Mouse (Mus musculus) kidney, embryonic 14.5 days (tissue): ENCODE results near the gene Dars2. TPM values are rescaled to one million over a fixed set of nuclear protein-coding genes. Genes with fewer than 3 reads are reported as not detected.

Source experiments
- ATAC-seq: fragments of 200-750 bp; cut with Nextera tagmentation; 2 replicates; pipeline ENCODE4 v1.8.0; 2017; ENCODE audit warnings: moderate number of reproducible peaks, mild to moderate bottlenecking, moderate TSS enrichment, moderate library complexity; ENCODE audit not compliant: low FRiP score, low TSS enrichment
- H3K27ac ChIP-seq: fragments of 300-500 bp; sonication (generic); 2 replicates; pipeline ENCODE4 v1.5.1; 2014; ENCODE audit warnings: low read depth, mild to moderate bottlenecking, low read length, moderate library complexity, mixed read lengths
- H3K27me3 ChIP-seq: fragments of 300-500 bp; sonication (generic); 2 replicates; pipeline ENCODE4 v1.6.1; 2014; ENCODE audit warnings: mild to moderate bottlenecking, low read length; ENCODE audit not compliant: control insufficient read depth, insufficient read depth
- H3K36me3 ChIP-seq: fragments of 300-500 bp; sonication (generic); 2 replicates; pipeline ENCODE4 v1.6.1; 2014; ENCODE audit warnings: low read length, mixed read lengths; ENCODE audit not compliant: control insufficient read depth, insufficient read depth
- H3K4me1 ChIP-seq: fragments of 300-500 bp; sonication (generic); 2 replicates; pipeline ENCODE4 v1.6.1; 2014; ENCODE audit warnings: low read length, mixed read lengths; ENCODE audit not compliant: control insufficient read depth, insufficient read depth
- H3K4me2 ChIP-seq: fragments of 300-500 bp; sonication (generic); replicated peaks from 2 replicates; pipeline ENCODE4 v1.6.1; 2014; ENCODE audit warnings: low read depth, mild to moderate bottlenecking, low read length
- H3K4me3 ChIP-seq: fragments of 300-500 bp; sonication (generic); 2 replicates; pipeline ENCODE4 v1.5.1; 2014; ENCODE audit warnings: mild to moderate bottlenecking, low read length
- H3K9ac ChIP-seq: fragments of 300-500 bp; sonication (generic); 2 replicates; pipeline ENCODE4 v1.6.1; 2014; ENCODE audit warnings: low read depth, mild to moderate bottlenecking, low read length, moderate library complexity
- H3K9me3 ChIP-seq: fragments of 300-500 bp; sonication (generic); 2 replicates; pipeline ENCODE4 v1.6.1; 2016; ENCODE audit warnings: low read length; ENCODE audit not compliant: control insufficient read depth
- WGBS: fragments of 180-500 bp; shearing (Covaris S2); extraction: QIAGEN DNeasy Blood & Tissue Kit; methylation state at CpG from one replicate; pipeline ENCODE4 v1.1.7; 2014; 5-methylcytosine and 5-hydroxymethylcytosine counted together
- polyA plus RNA-seq: library from polyadenylated mRNA; unstranded; fragments of >200 nt; fragmentation: Nextera tagmentation; extraction: Ambion mirVana; gene quantifications from 2 replicates; pipeline ENCODE4 v1.2.1, GENCODE M21; 2014

Dars2 gene
- polyA plus RNA-seq, 1 experiment from 2014 or later = 45.4 TPM

DNA sequence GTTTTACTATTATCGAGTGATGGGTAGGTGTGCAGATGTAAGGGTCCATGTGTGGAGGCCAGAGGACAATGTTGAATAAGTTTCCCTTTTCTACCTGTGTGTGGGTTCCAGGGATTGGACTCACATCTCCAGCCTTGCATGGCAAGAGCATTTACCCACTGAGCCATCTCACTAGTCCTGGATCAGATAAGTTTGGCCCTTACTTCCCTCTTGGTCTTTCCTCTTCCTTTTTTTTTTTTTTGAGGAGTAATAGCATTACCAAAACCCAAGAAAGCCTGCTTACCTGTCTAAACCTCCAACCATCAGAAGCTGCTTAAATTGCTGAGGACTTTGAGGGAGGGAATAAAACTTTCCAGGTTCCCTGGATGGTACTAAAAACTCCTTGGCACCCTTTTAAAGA, 13.3 kb downstream of the Dars2 start:
- Histone ChIP-seq H3K4me2 (no peak overlapping the region), H3K36me3 (peaks cover 17% of the 10 kb centered on the region; the same call in 1 of the 2 replicates), H3K9ac (no peak overlapping the region), H3K27me3 (no peaks in the 10 kb centered on the region), H3K4me1 (no peaks in the 10 kb centered on the region), H3K9me3 (no peaks in the 10 kb centered on the region), H3K4me3 (no peak overlapping the region), H3K27ac (no peak overlapping the region)
- ATAC-seq = no peak
- 90% methylated on average over 1 of the region's 1 CpGs for WGBS

DNA sequence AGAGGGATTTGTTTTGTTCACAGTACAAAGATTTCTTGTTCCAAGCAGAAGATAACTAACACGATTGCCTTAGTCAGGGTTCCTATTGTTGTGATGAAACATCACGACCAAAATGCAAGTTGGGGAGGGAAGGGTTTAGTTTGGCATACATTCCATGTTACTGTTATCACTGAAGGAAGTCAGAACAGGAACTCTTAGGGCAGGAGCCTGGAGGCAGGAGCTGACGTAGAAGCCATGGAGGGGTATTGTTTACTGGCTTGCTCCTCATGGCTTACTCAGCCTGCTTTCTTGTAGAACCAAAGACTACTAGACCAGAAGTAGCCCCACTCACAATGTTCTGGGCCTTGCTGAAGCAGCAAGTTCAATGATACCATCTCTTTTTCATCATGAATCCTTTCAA, 23.5 kb downstream of the Dars2 start:
- peaks cover 48% of the 10 kb centered on the region for H3K36me3 ChIP-seq
- no peaks in the 10 kb centered on the region for H3K27me3 ChIP-seq
- no peak overlapping the region for H3K9ac ChIP-seq
- ATAC-seq = no peak
- no peaks in the 10 kb centered on the region for H3K4me1 ChIP-seq
- H3K4me2 ChIP-seq = no peak overlapping the region
- WGBS = 88% methylated on average over 3 of the region's 3 CpGs
- H3K9me3 ChIP-seq = no peaks in the 10 kb centered on the region
- H3K4me3 ChIP-seq = no peak overlapping the region
- H3K27ac ChIP-seq = no peak overlapping the region

DNA sequence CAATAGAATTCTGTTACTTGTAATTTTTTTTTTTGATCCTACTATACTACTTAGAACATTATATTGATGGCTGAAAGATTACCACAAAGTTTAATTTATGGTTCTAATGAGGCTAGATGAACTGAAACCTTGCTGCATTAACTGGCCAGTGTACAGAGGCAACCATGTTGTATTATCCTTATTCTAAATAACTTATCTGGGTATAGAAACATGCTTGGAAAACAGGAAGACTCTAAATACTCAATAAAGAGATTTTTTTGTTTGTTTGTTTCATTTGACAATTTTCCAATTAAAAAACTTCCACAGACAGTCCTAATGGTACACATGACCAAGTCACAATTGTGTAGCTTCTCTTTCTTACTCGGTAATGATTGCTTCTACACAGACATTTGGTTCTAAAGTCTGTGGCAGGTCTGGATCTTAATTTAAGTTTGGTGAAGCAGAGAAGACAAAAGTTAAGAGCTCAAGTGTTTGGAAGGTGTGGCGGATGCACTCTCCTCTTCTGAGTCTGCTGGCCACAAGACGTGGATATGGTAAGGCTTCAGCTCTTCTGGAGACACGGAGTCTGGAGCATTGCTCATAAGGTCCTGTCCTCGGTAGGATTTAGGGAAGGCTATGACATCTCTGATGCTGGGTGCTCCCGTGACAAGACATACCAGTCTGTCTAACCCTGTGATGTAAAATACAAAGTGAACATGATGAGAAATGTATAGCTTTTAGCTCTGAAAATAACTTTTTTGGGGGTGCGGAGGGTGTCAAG, 29.0 kb downstream of the Dars2 start:
- Histone ChIP-seq H3K4me2 (no peak overlapping the region), H3K9me3 (no peaks in the 10 kb centered on the region), H3K4me1 (peaks cover 2% of the 10 kb centered on the region; the same call in 1 of the 2 replicates), H3K36me3 (peaks cover 67% of the 10 kb centered on the region), H3K4me3 (no peak overlapping the region), H3K9ac (no peak overlapping the region), H3K27ac (no peak overlapping the region), H3K27me3 (no peaks in the 10 kb centered on the region)
- ATAC-seq = no peak
- WGBS = 91% methylated on average over 7 of the region's 7 CpGs

DNA sequence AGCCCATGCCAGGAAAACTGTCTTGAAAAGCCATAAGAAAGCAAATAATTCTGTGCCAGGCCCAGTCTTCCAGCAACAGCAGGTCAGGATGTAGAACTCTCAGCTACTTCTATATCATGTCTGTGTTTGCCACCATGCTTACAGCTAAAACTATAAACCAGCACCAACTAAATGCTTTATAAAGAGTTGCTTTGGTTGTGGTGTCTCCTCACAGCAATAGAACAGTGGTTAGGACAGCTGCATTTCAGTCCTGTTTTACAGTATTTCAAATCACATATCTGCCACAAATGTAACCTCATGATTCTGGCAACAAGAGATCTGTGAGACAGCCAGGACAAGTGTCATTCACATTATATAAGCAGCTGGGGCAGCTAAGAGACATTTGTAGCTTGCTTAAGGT, 29.6 kb downstream of the Dars2 start:
- no peak overlapping the region for H3K4me3 ChIP-seq
- peaks cover 67% of the 10 kb centered on the region for H3K36me3 ChIP-seq
- H3K27ac ChIP-seq = no peak overlapping the region
- H3K9me3 ChIP-seq = no peaks in the 10 kb centered on the region
- no peak for ATAC-seq
- H3K27me3 ChIP-seq = no peaks in the 10 kb centered on the region
- H3K9ac ChIP-seq = no peak overlapping the region
- peaks cover 2% of the 10 kb centered on the region; the same call in 1 of the 2 replicates for H3K4me1 ChIP-seq
- H3K4me2 ChIP-seq = no peak overlapping the region

DNA sequence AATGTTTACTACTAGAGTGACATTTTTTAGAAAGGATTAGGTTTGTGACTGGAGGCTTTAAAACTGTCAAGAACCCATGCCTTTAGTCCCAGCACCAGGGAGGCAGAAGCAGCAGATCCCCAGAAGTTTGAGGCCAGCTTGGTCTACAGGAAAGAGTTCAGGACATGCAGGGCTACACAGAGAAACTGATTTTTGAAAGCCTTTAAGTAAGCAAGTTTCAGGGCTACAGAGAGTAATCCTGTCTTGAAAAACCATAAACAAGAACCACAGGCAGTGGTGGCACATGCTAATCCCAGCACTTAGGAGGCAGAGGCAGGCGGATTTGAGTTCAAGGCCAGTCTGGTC, 30.1 kb downstream of the Dars2 start:
- Histone ChIP-seq H3K9me3 (no peaks in the 10 kb centered on the region), H3K9ac (no peak overlapping the region), H3K27me3 (no peaks in the 10 kb centered on the region), H3K4me1 (peaks cover 2% of the 10 kb centered on the region; the same call in 1 of the 2 replicates), H3K27ac (peak overlapping the region; percentile 51; the same call in 1 of the 2 replicates), H3K36me3 (peaks cover 68% of the 10 kb centered on the region), H3K4me2 (no peak overlapping the region), H3K4me3 (no peak overlapping the region)
- 52% methylated on average over 1 of the region's 1 CpGs for WGBS
- ATAC-seq = peak; percentile 1; the same call in 1 of the 2 replicates

DNA sequence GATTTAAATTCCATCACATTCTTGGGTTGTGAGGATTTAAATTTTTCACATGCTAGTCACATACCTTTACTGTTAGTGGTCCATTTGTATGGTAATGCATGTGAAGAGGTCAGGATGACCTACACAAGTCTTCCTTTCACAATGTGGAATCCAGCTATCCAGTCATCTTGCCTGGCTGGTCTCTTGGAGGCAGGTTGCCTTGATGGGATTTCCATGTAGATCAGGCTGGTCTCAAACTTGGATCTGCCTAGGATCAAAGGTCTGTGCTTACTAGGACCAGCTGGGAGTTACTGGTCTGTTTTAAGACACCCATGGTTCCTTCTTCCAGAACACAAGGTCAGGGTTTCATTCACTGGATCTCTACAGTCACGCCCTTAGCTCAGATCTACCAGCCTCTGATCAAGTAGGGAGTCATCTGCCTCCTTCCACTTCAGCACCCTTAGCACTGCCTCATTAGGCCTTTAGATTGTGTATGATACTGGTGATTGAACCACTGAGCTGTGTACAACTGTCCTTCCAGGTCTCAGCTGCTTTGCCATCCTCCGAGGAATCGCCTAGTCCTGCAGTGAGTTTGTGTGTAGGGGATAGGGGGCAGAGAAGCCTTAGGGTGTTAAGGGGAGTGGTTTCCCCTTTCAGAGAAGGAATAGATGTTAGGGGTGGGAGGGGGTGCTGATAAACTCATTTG, 30.6 kb downstream of the Dars2 start:
- peak; percentile 65 for ATAC-seq
- no peak overlapping the region for H3K9ac ChIP-seq
- no peak overlapping the region for H3K4me3 ChIP-seq
- peaks cover 2% of the 10 kb centered on the region; the same call in 1 of the 2 replicates for H3K4me1 ChIP-seq
- peaks cover 63% of the 10 kb centered on the region for H3K36me3 ChIP-seq
- no peaks in the 10 kb centered on the region for H3K9me3 ChIP-seq
- no peaks in the 10 kb centered on the region for H3K27me3 ChIP-seq
- no peak overlapping the region for H3K4me2 ChIP-seq
- 14% methylated on average over 3 of the region's 3 CpGs for WGBS
- peak overlapping the region; percentile 51; the same call in 1 of the 2 replicates for H3K27ac ChIP-seq

DNA sequence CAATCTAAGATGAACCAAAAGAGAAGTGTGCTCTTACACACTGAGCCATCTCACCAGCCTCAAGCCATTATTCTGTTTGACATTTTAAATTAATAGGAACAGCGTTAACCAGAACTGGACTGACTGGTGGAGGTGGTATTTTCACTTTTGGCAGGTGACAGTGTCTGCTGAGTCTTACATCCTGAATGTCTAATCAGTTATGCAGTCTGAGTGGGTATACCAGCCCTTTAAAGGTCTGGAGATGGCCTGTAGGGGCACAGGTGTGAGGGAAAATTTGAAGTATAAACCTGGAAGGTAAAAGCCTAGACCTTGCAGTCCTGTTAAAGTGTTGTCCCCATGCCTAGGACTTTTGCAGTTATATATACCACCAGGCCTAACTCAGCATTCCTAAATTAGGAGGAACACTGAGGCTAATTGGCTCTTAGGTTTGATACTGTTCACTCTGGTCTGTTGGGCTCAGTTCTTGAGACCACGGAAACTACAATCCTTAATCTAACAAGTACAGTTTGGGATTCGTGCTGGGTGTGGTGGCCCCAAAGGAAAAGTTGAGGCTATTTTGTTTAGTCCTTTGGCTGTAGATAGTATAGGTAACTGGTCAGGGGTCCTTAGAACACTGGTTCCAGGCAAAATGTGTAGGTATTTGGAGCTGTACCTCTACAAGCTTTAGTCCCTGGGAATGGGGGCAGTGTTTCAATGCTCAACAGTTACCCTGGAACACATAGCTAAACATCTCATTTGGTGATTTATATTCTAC, 31.3 kb downstream of the Dars2 start:
- peaks cover 2% of the 10 kb centered on the region; the same call in 1 of the 2 replicates for H3K4me1 ChIP-seq
- 17% methylated on average over 3 of the region's 3 CpGs for whole genome bisulfite sequencing
- H3K4me3 ChIP-seq = no peak overlapping the region
- no peaks in the 10 kb centered on the region for H3K9me3 ChIP-seq
- H3K4me2 ChIP-seq = no peak overlapping the region
- peaks cover 62% of the 10 kb centered on the region for H3K36me3 ChIP-seq
- no peak overlapping the region for H3K9ac ChIP-seq
- H3K27me3 ChIP-seq = no peaks in the 10 kb centered on the region
- ATAC-seq = no peak; the same call in 1 of the 2 replicates
- 0 out of 2 replicates have a peak overlapping the region, but pooled peaks have one; percentile 5 for H3K27ac ChIP-seq

DNA sequence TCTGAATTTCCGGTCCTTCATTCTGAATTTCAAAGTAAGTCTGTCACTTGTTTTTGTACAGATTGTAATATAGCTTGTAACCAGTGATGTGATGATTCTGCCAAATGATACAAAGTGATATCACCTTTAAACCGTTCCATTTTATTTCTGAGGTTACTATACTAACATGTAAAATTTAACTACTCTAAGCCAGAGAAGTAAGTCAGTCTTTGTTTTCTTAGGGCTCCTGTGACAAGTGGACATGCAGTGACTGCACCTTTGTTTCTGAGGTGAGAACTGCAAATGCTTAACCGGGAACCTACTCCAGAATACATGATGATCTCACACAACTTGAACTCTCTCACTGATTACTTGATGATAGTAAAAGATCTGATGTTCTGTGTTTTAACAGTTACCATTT, 32.5 kb downstream of the Dars2 start:
- H3K9ac ChIP-seq = peak overlapping the region; percentile 97
- H3K27me3 ChIP-seq = no peaks in the 10 kb centered on the region
- H3K36me3 ChIP-seq = peaks cover 52% of the 10 kb centered on the region
- peaks cover 2% of the 10 kb centered on the region; the same call in 1 of the 2 replicates for H3K4me1 ChIP-seq
- peak overlapping the region; percentile 82 for H3K4me2 ChIP-seq
- no peak overlapping the region for H3K27ac ChIP-seq
- WGBS = 29% methylated on average over 3 of the region's 3 CpGs
- H3K4me3 ChIP-seq = peak overlapping the region; percentile 92; the same call in 1 of the 2 replicates
- no peaks in the 10 kb centered on the region for H3K9me3 ChIP-seq
- no peak for ATAC-seq
